ENCODE assay signal across 19 mouse cellular contexts in the genomic region with DNA sequence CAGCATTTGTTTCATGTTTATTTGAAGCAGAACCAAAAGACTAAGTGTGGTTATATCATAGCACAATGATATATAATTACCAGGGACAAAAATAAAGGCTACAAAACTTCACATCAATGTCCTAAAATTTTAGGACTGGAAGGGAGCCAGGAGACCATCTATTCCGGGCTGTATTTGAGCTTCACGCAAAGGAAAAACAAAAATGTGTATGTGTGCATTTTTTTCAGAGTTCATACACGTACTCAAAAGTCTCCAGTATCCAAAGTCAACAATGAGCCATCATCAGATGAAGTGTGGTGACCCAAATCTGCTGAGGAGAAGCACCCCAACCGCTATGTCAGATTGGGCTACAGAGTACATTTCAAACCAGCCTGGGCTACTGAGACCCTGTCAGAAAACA.
"Had no signal": no experiment of that assay in that cellular context is flagged by ENCODE, and none has a peak within 500 bp of the region (broad histone marks: within the 10 kb centered on the region; RNA-seq: fewer than 3 reads in every experiment).

No protein-coding gene starts in this region.

- H3K27ac ChIP-seq: left cerebral cortex, adult 2 months; liver, embryonic 13.5 days; midbrain, embryonic 10.5 days; midbrain, embryonic 13.5 days; neural tube, embryonic 13.5 days; stomach, embryonic 15.5 days had no signal

- H3K9ac ChIP-seq: liver, embryonic 13.5 days; midbrain, embryonic 13.5 days; neural tube, embryonic 13.5 days; stomach, embryonic 15.5 days had no signal

- H3K27me3 ChIP-seq: liver, embryonic 13.5 days; megakaryocyte, embryonic 14.5 days; midbrain, embryonic 13.5 days; neural tube, embryonic 13.5 days; stomach, embryonic 15.5 days had no signal

- H3K9me3 ChIP-seq: liver, embryonic 13.5 days; megakaryocyte, embryonic 14.5 days; midbrain, embryonic 10.5 days; midbrain, embryonic 13.5 days; neural tube, embryonic 13.5 days; stomach, embryonic 15.5 days had no signal

- ATAC-seq: inflammation-experienced regulatory T-cells, adult 6 months; intestine, embryonic 16.5 days; lung, postnatal 0 days; midbrain, embryonic 13.5 days; midbrain, embryonic 16.5 days had no signal

- DNase-seq: kidney, postnatal 10 days; kidney, postnatal 36 days; layer of hippocampus, postnatal 36 days; liver, embryonic 13.5 days; lung, adult 2 months; right cerebral cortex, postnatal 25 days; spleen, adult 18-20 months; thymus, postnatal 25 days had no signal

- H3K36me3 ChIP-seq: liver, embryonic 13.5 days; midbrain, embryonic 13.5 days had no signal

- H3K4me2 ChIP-seq: liver, embryonic 13.5 days; midbrain, embryonic 13.5 days; neural tube, embryonic 13.5 days; stomach, embryonic 15.5 days had no signal

- H3K4me3 ChIP-seq: left cerebral cortex, adult 2 months; liver, embryonic 13.5 days; megakaryocyte, embryonic 14.5 days; midbrain, embryonic 10.5 days; midbrain, embryonic 13.5 days; myocyte; neural tube, embryonic 13.5 days; stomach, embryonic 15.5 days had no signal
